In genomic region chr17:47627791-47628190, GRCm38 (mm10) we compare ENCODE assay signal across 13 mouse cellular contexts. TPM values are rescaled to one million over a fixed set of nuclear protein-coding genes. Genes with fewer than 3 reads are reported as not detected.
DNase-seq lines count a peak whose midpoint lies in the region; ATAC-seq lines count a peak whose summit lies in the region.
"Had no signal": no experiment of that assay in that cellular context is flagged by ENCODE, and none has a peak within 500 bp of the region (broad histone marks: within the 10 kb centered on the region; RNA-seq: fewer than 3 reads in every experiment).

No protein-coding gene starts in this region.

- no peak for DNase-seq in heart, postnatal 14 days
- no peak for DNase-seq in midbrain, embryonic 11.5 days (ENCODE audit: low spot score, missing footprints)
- DNase-seq in adrenal gland, adult 18-20 months (ENCODE audit: low spot score in 2 of 2) = no peak
- no peak for DNase-seq in frontal cortex, postnatal 25 days (ENCODE audit: low spot score in 2 of 2)
- DNase-seq: adrenal gland, adult 8-10 months; cerebellum, adult 2 months; right cerebral cortex, postnatal 4 days; thymus, postnatal 25 days had no signal

- peak overlapping the region; percentile 85; the same call in 1 of the 2 replicates for H3K4me3 ChIP-seq in heart, embryonic 15.5 days
- peak overlapping the region; percentile 72 for H3K4me3 ChIP-seq in midbrain, embryonic 13.5 days (replicated peaks)
- no peak overlapping the region for H3K4me3 ChIP-seq in midbrain, embryonic 11.5 days (ENCODE audit: low read depth, low read length)
- H3K4me3 ChIP-seq in intestine, embryonic 16.5 days (ENCODE audit: low read length) = peak overlapping the region; percentile 72; the same call in 1 of the 2 replicates
- H3K4me3 ChIP-seq in stomach, embryonic 16.5 days (replicated peaks; ENCODE audit: low read length) = no peak overlapping the region

- H3K4me1 ChIP-seq in heart, embryonic 15.5 days (replicated peaks) = peaks cover 26% of the 10 kb centered on the region
- H3K4me1 ChIP-seq in midbrain, embryonic 13.5 days (replicated peaks) = peaks cover 34% of the 10 kb centered on the region
- H3K4me1 ChIP-seq in midbrain, embryonic 11.5 days (ENCODE audit: control insufficient read depth, insufficient read depth, low read length) = peaks cover 27% of the 10 kb centered on the region
- H3K4me1 ChIP-seq in intestine, embryonic 16.5 days (ENCODE audit: control insufficient read depth, insufficient read depth, low read length) = peaks cover 6% of the 10 kb centered on the region
- H3K4me1 ChIP-seq in stomach, embryonic 16.5 days (ENCODE audit: control insufficient read depth, insufficient read depth, low read length) = peaks cover 8% of the 10 kb centered on the region; the same call in 1 of the 2 replicates

- WGBS in heart, embryonic 15.5 days = 77% methylated on average over 2 of the region's 2 CpGs
- 81% methylated on average over 2 of the region's 2 CpGs for WGBS in midbrain, embryonic 13.5 days
- WGBS in midbrain, embryonic 11.5 days = 80% methylated on average over 2 of the region's 2 CpGs
- 83% methylated on average over 2 of the region's 2 CpGs for WGBS in intestine, embryonic 16.5 days
- 68% methylated on average over 2 of the region's 2 CpGs for WGBS in stomach, embryonic 16.5 days

- H3K27me3 ChIP-seq in heart, embryonic 15.5 days = no peaks in the 10 kb centered on the region
- H3K27me3 ChIP-seq in midbrain, embryonic 13.5 days = no peaks in the 10 kb centered on the region
- no peaks in the 10 kb centered on the region for H3K27me3 ChIP-seq in midbrain, embryonic 11.5 days (ENCODE audit: control insufficient read depth, insufficient read depth, low read length)
- no peaks in the 10 kb centered on the region for H3K27me3 ChIP-seq in intestine, embryonic 16.5 days (replicated peaks; ENCODE audit: control insufficient read depth, insufficient read depth, low read length)
- no peaks in the 10 kb centered on the region for H3K27me3 ChIP-seq in stomach, embryonic 16.5 days (ENCODE audit: control insufficient read depth, insufficient read depth, low read length)

- H3K36me3 ChIP-seq in heart, embryonic 15.5 days = peaks cover 26% of the 10 kb centered on the region
- H3K36me3 ChIP-seq in midbrain, embryonic 13.5 days = peaks cover 32% of the 10 kb centered on the region
- peaks cover 14% of the 10 kb centered on the region; the same call in 1 of the 2 replicates for H3K36me3 ChIP-seq in midbrain, embryonic 11.5 days (ENCODE audit: control insufficient read depth, insufficient read depth, low read length)
- H3K36me3 ChIP-seq in intestine, embryonic 16.5 days (ENCODE audit: control insufficient read depth, insufficient read depth, low read length) = peaks cover 12% of the 10 kb centered on the region
- H3K36me3 ChIP-seq in stomach, embryonic 16.5 days (ENCODE audit: control insufficient read depth, insufficient read depth, low read length) = peaks cover 15% of the 10 kb centered on the region

- H3K4me2 ChIP-seq in heart, embryonic 15.5 days = peak overlapping the region; percentile 98; the same call in 1 of the 2 replicates
- H3K4me2 ChIP-seq in midbrain, embryonic 13.5 days (replicated peaks) = peak overlapping the region; percentile 76
- no peak overlapping the region for H3K4me2 ChIP-seq in midbrain, embryonic 11.5 days
- H3K4me2 ChIP-seq in intestine, embryonic 16.5 days (ENCODE audit: low read depth, low read length) = peak overlapping the region; percentile 84
- H3K4me2 ChIP-seq in stomach, embryonic 16.5 days (ENCODE audit: low read depth, low read length) = peak overlapping the region; percentile 97; the same call in 1 of the 2 replicates

- H3K9ac ChIP-seq in heart, embryonic 15.5 days = no peak overlapping the region
- H3K9ac ChIP-seq in midbrain, embryonic 13.5 days (replicated peaks) = peak overlapping the region; percentile 84; the same call in 1 of the 2 replicates
- no peak overlapping the region for H3K9ac ChIP-seq in midbrain, embryonic 11.5 days (ENCODE audit: low read length)
- H3K9ac ChIP-seq in intestine, embryonic 16.5 days (ENCODE audit: low read depth, low read length) = no peak overlapping the region
- peak overlapping the region; percentile 79 for H3K9ac ChIP-seq in stomach, embryonic 16.5 days (ENCODE audit: low read length)

- no peak for ATAC-seq in heart, embryonic 15.5 days (replicated peaks; ENCODE audit: insufficient number of reproducible peaks, insufficient read depth, low FRiP score, low read depth)
- no peak for ATAC-seq in midbrain, embryonic 13.5 days
- no peak for ATAC-seq in midbrain, embryonic 11.5 days (ENCODE audit: low FRiP score)
- ATAC-seq in intestine, embryonic 16.5 days = no peak
- no peak for ATAC-seq in stomach, embryonic 16.5 days (ENCODE audit: insufficient read depth, low FRiP score)
- ATAC-seq: inflammation-experienced regulatory T-cells, adult 6 months had no signal

- H3K27ac ChIP-seq in heart, embryonic 15.5 days = peak overlapping the region; percentile 93; the same call in 1 of the 2 replicates
- no peak overlapping the region for H3K27ac ChIP-seq in midbrain, embryonic 13.5 days
- H3K27ac ChIP-seq in midbrain, embryonic 11.5 days (ENCODE audit: low read depth, low read length) = no peak overlapping the region
- H3K27ac ChIP-seq in intestine, embryonic 16.5 days (ENCODE audit: low read length) = no peak overlapping the region; the same call in 1 of the 2 replicates
- H3K27ac ChIP-seq in stomach, embryonic 16.5 days (ENCODE audit: low read length) = 0 out of 2 replicates have a peak overlapping the region, but pooled peaks have one; percentile 94

- no peaks in the 10 kb centered on the region for H3K9me3 ChIP-seq in heart, embryonic 15.5 days (replicated peaks)
- H3K9me3 ChIP-seq in midbrain, embryonic 13.5 days = no peaks in the 10 kb centered on the region
- H3K9me3 ChIP-seq in midbrain, embryonic 11.5 days (ENCODE audit: control insufficient read depth, low read length) = no peaks in the 10 kb centered on the region
- no peaks in the 10 kb centered on the region for H3K9me3 ChIP-seq in intestine, embryonic 16.5 days (ENCODE audit: control insufficient read depth, low read length)
- no peaks in the 10 kb centered on the region for H3K9me3 ChIP-seq in stomach, embryonic 16.5 days (replicated peaks; ENCODE audit: control insufficient read depth, low read length)

- intact Hi-C loops in heart, postnatal 14 days (cut with DNase I) = no loop called here

RNA-seq across cellular contexts. Expression of gene Usp49, which starts 2.7 kb away (rescaled TPM):
- polyA plus RNA-seq in heart, embryonic 15.5 days (2015; fragmentation: Nextera tagmentation; extraction: Ambion mirVana) = 2.5 and 3.2 TPM in 2 replicates
- total RNA-seq in heart, postnatal 14 days (2021) = 1 to 10 TPM; 4.4 to 4.5 TPM
- polyA plus RNA-seq in midbrain, embryonic 13.5 days (2015; fragmentation: Nextera tagmentation; extraction: Ambion mirVana) = 10.0 and 10.8 TPM in 2 replicates
- 6.3 and 8.0 TPM in 2 replicates for polyA plus RNA-seq in midbrain, embryonic 11.5 days (2014; fragmentation: Nextera tagmentation; extraction: Ambion mirVana)
- polyA plus RNA-seq in intestine, embryonic 16.5 days (2015; fragmentation: Nextera tagmentation; extraction: Ambion mirVana) = 3.8 and 4.2 TPM in 2 replicates
- polyA plus RNA-seq in stomach, embryonic 16.5 days (2015; fragmentation: Nextera tagmentation; extraction: Ambion mirVana) = 3.3 and 3.5 TPM in 2 replicates
- total RNA-seq in adrenal gland, adult 18-20 months (2021) = 1 to 10 TPM; 3.0 to 4.1 TPM

RNA-seq across cellular contexts. Expression of gene Gm20517, which starts 16.4 kb away (rescaled TPM):
- 0.60 and 1.6 TPM in 2 replicates for polyA plus RNA-seq in heart, embryonic 15.5 days (2015; fragmentation: Nextera tagmentation; extraction: Ambion mirVana)
- total RNA-seq in heart, postnatal 14 days (2021) = 1 to 10 TPM; 1.9 to 2.5 TPM
- polyA plus RNA-seq in midbrain, embryonic 13.5 days (2015; fragmentation: Nextera tagmentation; extraction: Ambion mirVana) = 2.4 and 3.7 TPM in 2 replicates
- 1.4 and 1.8 TPM in 2 replicates for polyA plus RNA-seq in midbrain, embryonic 11.5 days (2014; fragmentation: Nextera tagmentation; extraction: Ambion mirVana)
- 0.73 and 0.78 TPM in 2 replicates for polyA plus RNA-seq in intestine, embryonic 16.5 days (2015; fragmentation: Nextera tagmentation; extraction: Ambion mirVana)
- 0.89 and 1.9 TPM in 2 replicates for polyA plus RNA-seq in stomach, embryonic 16.5 days (2015; fragmentation: Nextera tagmentation; extraction: Ambion mirVana)
- total RNA-seq in adrenal gland, adult 18-20 months (2021) = 1 to 10 TPM; 1.6 to 3.4 TPM

RNA-seq across cellular contexts. Expression of gene Med20, which starts 16.4 kb away (rescaled TPM):
- polyA plus RNA-seq in heart, embryonic 15.5 days (2015; fragmentation: Nextera tagmentation; extraction: Ambion mirVana) = 25.4 and 31.2 TPM in 2 replicates
- 10 to 100 TPM; 18.7 to 20.8 TPM for total RNA-seq in heart, postnatal 14 days (2021)
- 43.8 and 44.3 TPM in 2 replicates for polyA plus RNA-seq in midbrain, embryonic 13.5 days (2015; fragmentation: Nextera tagmentation; extraction: Ambion mirVana)
- polyA plus RNA-seq in midbrain, embryonic 11.5 days (2014; fragmentation: Nextera tagmentation; extraction: Ambion mirVana) = 39.0 and 41.2 TPM in 2 replicates
- polyA plus RNA-seq in intestine, embryonic 16.5 days (2015; fragmentation: Nextera tagmentation; extraction: Ambion mirVana) = 40.4 and 41.4 TPM in 2 replicates
- 40.7 and 47.5 TPM in 2 replicates for polyA plus RNA-seq in stomach, embryonic 16.5 days (2015; fragmentation: Nextera tagmentation; extraction: Ambion mirVana)
- 10 to 100 TPM; 50.1 to 50.3 TPM for total RNA-seq in adrenal gland, adult 18-20 months (2021)

RNA-seq across cellular contexts. Expression of gene Bysl, which starts 16.5 kb away (rescaled TPM):
- 18.2 and 22.6 TPM in 2 replicates for polyA plus RNA-seq in heart, embryonic 15.5 days (2015; fragmentation: Nextera tagmentation; extraction: Ambion mirVana)
- 10 to 100 TPM; 14.0 to 15.8 TPM for total RNA-seq in heart, postnatal 14 days (2021)
- 31.9 and 32.4 TPM in 2 replicates for polyA plus RNA-seq in midbrain, embryonic 13.5 days (2015; fragmentation: Nextera tagmentation; extraction: Ambion mirVana)
- polyA plus RNA-seq in midbrain, embryonic 11.5 days (2014; fragmentation: Nextera tagmentation; extraction: Ambion mirVana) = 29.6 and 30.4 TPM in 2 replicates
- polyA plus RNA-seq in intestine, embryonic 16.5 days (2015; fragmentation: Nextera tagmentation; extraction: Ambion mirVana) = 17.7 and 22.0 TPM in 2 replicates
- 21.0 and 22.1 TPM in 2 replicates for polyA plus RNA-seq in stomach, embryonic 16.5 days (2015; fragmentation: Nextera tagmentation; extraction: Ambion mirVana)
- total RNA-seq in adrenal gland, adult 18-20 months (2021) = 10 to 100 TPM; 23.0 to 24.2 TPM

Comparison
In these comparisons a context has a peak if more than half of its experiments do, and no peak if none do; other contexts are left out.
1. H3K4me3 ChIP-seq: peak in heart, embryonic 15.5 days (single experiment), midbrain, embryonic 13.5 days (single experiment) and intestine, embryonic 16.5 days (single experiment); none in midbrain, embryonic 11.5 days (single experiment) and stomach, embryonic 16.5 days (single experiment).
2. H3K9ac ChIP-seq: peak in midbrain, embryonic 13.5 days (single experiment) and stomach, embryonic 16.5 days (single experiment); none in heart, embryonic 15.5 days (single experiment), midbrain, embryonic 11.5 days (single experiment) and intestine, embryonic 16.5 days (single experiment).
3. H3K27ac ChIP-seq: peak in heart, embryonic 15.5 days (single experiment) and stomach, embryonic 16.5 days (single experiment); none in midbrain, embryonic 13.5 days (single experiment), midbrain, embryonic 11.5 days (single experiment) and intestine, embryonic 16.5 days (single experiment).